14 mouse cellular contexts compared by ENCODE assay signal in the genomic region with DNA sequence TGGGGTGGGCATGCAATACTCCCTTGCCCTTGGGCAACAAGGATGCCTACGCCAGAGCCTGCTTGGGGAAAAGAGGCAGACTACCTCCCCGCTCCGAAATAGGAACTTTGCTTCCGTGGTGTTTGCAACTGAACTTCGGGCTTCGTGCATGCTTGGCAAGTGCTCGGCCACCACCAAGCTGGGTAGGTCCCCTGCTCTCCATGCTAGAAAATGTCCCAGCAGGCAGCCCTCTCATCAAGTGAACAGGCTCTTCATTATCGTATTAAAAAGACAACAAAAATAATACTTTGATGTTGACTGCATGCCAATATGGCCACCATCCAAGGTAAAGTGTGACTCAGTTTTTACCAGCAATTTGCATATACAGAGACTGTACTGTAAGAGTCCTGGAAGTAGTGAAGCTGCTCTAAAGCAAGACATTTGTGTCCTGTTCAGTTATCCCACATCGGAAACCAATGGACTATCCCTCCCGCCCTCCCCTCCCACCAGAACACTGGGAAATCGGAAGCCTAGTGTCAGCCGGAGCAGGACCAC. TPM values are rescaled to one million over a fixed set of nuclear protein-coding genes. Genes with fewer than 3 reads are reported as not detected.
DNase-seq lines count a peak whose midpoint lies in the region; ATAC-seq and TF ChIP-seq lines count a peak whose summit lies in the region.
"Had no signal": no experiment of that assay in that cellular context is flagged by ENCODE, and none has a peak within 500 bp of the region (broad histone marks: within the 10 kb centered on the region; RNA-seq: fewer than 3 reads in every experiment).

No protein-coding gene starts in this region.

- H3K36me3 ChIP-seq in heart, embryonic 10.5 days, result no peaks in the 10 kb centered on the region
- H3K36me3 ChIP-seq in heart, embryonic 11.5 days (ENCODE audit: control insufficient read depth, insufficient read depth, low read length), result no peaks in the 10 kb centered on the region
- no peaks in the 10 kb centered on the region for H3K36me3 ChIP-seq in MEL (ENCODE audit: control insufficient read depth in 1 of 2, insufficient read depth in 2 of 2, low read length in 2 of 2)
- no peaks in the 10 kb centered on the region for H3K36me3 ChIP-seq in kidney, embryonic 14.5 days (ENCODE audit: control insufficient read depth, insufficient read depth, low read length)
- H3K36me3 ChIP-seq: intestine, embryonic 15.5 days; limb, embryonic 13.5 days had no signal

- TF ChIP-seq POLR2A in MEL (IDR thresholded peaks at IDR 0.05; ENCODE audit: control insufficient read depth in 1 of 2, insufficient read depth in 1 of 2, low read depth in 1 of 2, low read length in 2 of 2, poor library complexity in 1 of 2), result no peak

- H3K4me2 ChIP-seq in heart, embryonic 11.5 days, result no peak overlapping the region
- H3K4me2 ChIP-seq in kidney, embryonic 14.5 days (replicated peaks; ENCODE audit: low read depth, low read length), result no peak overlapping the region
- H3K4me2 ChIP-seq: intestine, embryonic 15.5 days; limb, embryonic 13.5 days had no signal

- no peaks in the 10 kb centered on the region for H3K9me3 ChIP-seq in heart, embryonic 10.5 days
- H3K9me3 ChIP-seq in heart, embryonic 11.5 days (replicated peaks; ENCODE audit: control insufficient read depth, low read length), result no peaks in the 10 kb centered on the region
- no peaks in the 10 kb centered on the region for H3K9me3 ChIP-seq in MEL (replicated peaks; ENCODE audit: insufficient read depth, low read length)
- H3K9me3 ChIP-seq in kidney, embryonic 14.5 days (ENCODE audit: control insufficient read depth, low read length), result no peaks in the 10 kb centered on the region
- H3K9me3 ChIP-seq: intestine, embryonic 15.5 days; limb, embryonic 13.5 days; megakaryocyte, embryonic 14.5 days had no signal

- H3K79me2 ChIP-seq in MEL (ENCODE audit: control insufficient read depth, insufficient read depth, low read length, poor library complexity), result no peaks in the 10 kb centered on the region

- 87% methylated on average over 12 of the region's 12 CpGs for WGBS in heart, embryonic 10.5 days
- WGBS in heart, embryonic 11.5 days (ENCODE audit: insufficient replicate concordance), result 85% methylated on average over 12 of the region's 12 CpGs
- 78% methylated on average over 12 of the region's 12 CpGs for WGBS in kidney, embryonic 14.5 days

- no peak overlapping the region for H3K4me3 ChIP-seq in heart, embryonic 10.5 days
- H3K4me3 ChIP-seq in heart, embryonic 11.5 days (ENCODE audit: low read depth, low read length), result no peak overlapping the region
- H3K4me3 ChIP-seq in MEL (ENCODE audit: control insufficient read depth in 1 of 2, insufficient read depth in 1 of 2, low read depth in 2 of 2, low read length in 2 of 2), result no peak overlapping the region
- no peak overlapping the region for H3K4me3 ChIP-seq in kidney, embryonic 14.5 days (ENCODE audit: low read length)
- H3K4me3 ChIP-seq: intestine, embryonic 15.5 days; limb, embryonic 13.5 days; megakaryocyte, embryonic 14.5 days had no signal

- no peak for TF ChIP-seq RAD21 in MEL (IDR thresholded peaks at IDR 0.05; ENCODE audit: low read depth, low read length)

- peaks cover 85% of the 10 kb centered on the region for H3K4me1 ChIP-seq in heart, embryonic 10.5 days
- H3K4me1 ChIP-seq in heart, embryonic 11.5 days (ENCODE audit: control insufficient read depth, insufficient read depth, low read length), result peaks cover 59% of the 10 kb centered on the region
- no peaks in the 10 kb centered on the region for H3K4me1 ChIP-seq in MEL (ENCODE audit: control insufficient read depth in 1 of 2, insufficient read depth in 2 of 2, low read length in 2 of 2)
- peaks cover 23% of the 10 kb centered on the region for H3K4me1 ChIP-seq in kidney, embryonic 14.5 days (ENCODE audit: control insufficient read depth, insufficient read depth, low read length)

- H3K27ac ChIP-seq in heart, embryonic 10.5 days, result peak overlapping the region; percentile 36; the same call in 1 of the 2 replicates
- H3K27ac ChIP-seq in heart, embryonic 11.5 days (ENCODE audit: low read depth, low read length), result no peak overlapping the region
- H3K27ac ChIP-seq in MEL (ENCODE audit: control insufficient read depth, low read depth, low read length), result no peak overlapping the region
- no peak overlapping the region for H3K27ac ChIP-seq in kidney, embryonic 14.5 days (ENCODE audit: low read depth, low read length)
- H3K27ac ChIP-seq: intestine, embryonic 15.5 days; limb, embryonic 13.5 days had no signal

- no peak for TF ChIP-seq CTCF in MEL (IDR thresholded peaks at IDR 0.05 in 2 of 3, conservative IDR thresholded peaks at IDR 0.05 in 1 of 3; ENCODE audit: control insufficient read depth in 1 of 3, insufficient read depth in 1 of 3, low read depth in 2 of 3, low read length in 3 of 3, poor library complexity in 1 of 3, severe bottlenecking in 1 of 3)

- H3K27me3 ChIP-seq in heart, embryonic 10.5 days (ENCODE audit: insufficient read depth, poor library complexity, severe bottlenecking), result no peaks in the 10 kb centered on the region
- no peaks in the 10 kb centered on the region for H3K27me3 ChIP-seq in heart, embryonic 11.5 days (ENCODE audit: control insufficient read depth, insufficient read depth, low read length)
- H3K27me3 ChIP-seq in MEL (ENCODE audit: control insufficient read depth in 1 of 2, insufficient read depth in 2 of 2, low read length in 2 of 2), result no peaks in the 10 kb centered on the region
- no peaks in the 10 kb centered on the region for H3K27me3 ChIP-seq in kidney, embryonic 14.5 days (ENCODE audit: control insufficient read depth, insufficient read depth, low read length)
- H3K27me3 ChIP-seq: intestine, embryonic 15.5 days; limb, embryonic 13.5 days; megakaryocyte, embryonic 14.5 days had no signal

- H3K9ac ChIP-seq in heart, embryonic 11.5 days (ENCODE audit: low read depth, low read length), result no peak overlapping the region
- H3K9ac ChIP-seq in MEL (ENCODE audit: control insufficient read depth, low read depth, low read length, poor library complexity, severe bottlenecking), result no peak overlapping the region
- no peak overlapping the region for H3K9ac ChIP-seq in kidney, embryonic 14.5 days (ENCODE audit: low read depth, low read length)
- H3K9ac ChIP-seq: intestine, embryonic 15.5 days; limb, embryonic 13.5 days had no signal

- ATAC-seq in heart, embryonic 11.5 days (replicated peaks; ENCODE audit: insufficient number of reproducible peaks, low FRiP score, low TSS enrichment), result no peak
- ATAC-seq in kidney, embryonic 14.5 days (ENCODE audit: low FRiP score, low TSS enrichment), result no peak
- ATAC-seq: CD4-positive, CD25-positive, alpha-beta regulatory T cell, adult 4 months; intestine, embryonic 15.5 days had no signal

- TF ChIP-seq EP300 in MEL (IDR thresholded peaks at IDR 0.05; ENCODE audit: low read depth in 1 of 2, low read length in 2 of 2), result no peak

- no peak for DNase-seq in heart, embryonic 10.5 days (ENCODE audit: low spot score)
- peak; percentile 31 to 54 for DNase-seq in layer of hippocampus, postnatal 10 days (ENCODE audit: low spot score in 2 of 2)
- no peak for DNase-seq in layer of hippocampus, adult 9-11 months
- peak; percentile 30 for DNase-seq in MEL (ENCODE audit: low read depth, low spot score)
- DNase-seq in adrenal gland, adult 8-10 months, result peak; percentile 38
- no peak for DNase-seq in kidney, adult 18-20 months
- DNase-seq: gastrocnemius, postnatal 10 days; thymus, postnatal 14 days had no signal

TF ChIP-seq in MEL, 35 proteins besides CTCF, POLR2A, EP300 and RAD21:
- no peak for TF ChIP-seq MEF2A (IDR thresholded peaks at IDR 0.05; ENCODE audit: extremely low read depth, insufficient replicate concordance, low read depth, low read length, poor library complexity, severe bottlenecking)

RNA-seq across cellular contexts. Expression of gene Kif13a, which starts 41.5 kb away (rescaled TPM):
- polyA plus RNA-seq in heart, embryonic 10.5 days (2016; fragmentation: Nextera tagmentation; extraction: Ambion mirVana), result 29.1 and 46.4 TPM in 2 replicates
- 39.8 and 42.6 TPM in 2 replicates for polyA plus RNA-seq in heart, embryonic 11.5 days (2014; fragmentation: Nextera tagmentation; extraction: Ambion mirVana)
- 10 to 100 TPM; 29.7 to 30.8 TPM for total RNA-seq in layer of hippocampus, postnatal 10 days (2021)
- total RNA-seq in MEL (2012; rRNA removed), result 1.2 and 1.5 TPM in 2 replicates
- 1 to 10 TPM in 1 of 2 experiments, not detected in 1; 1.7 TPM for polyA plus RNA-seq in MEL (2012; ENCODE audit: insufficient read depth in 1 of 2, insufficient read length in 2 of 2, low read depth in 1 of 2, low replicate concordance in 2 of 2, missing spikeins in 1 of 2)
- total RNA-seq in adrenal gland, adult 8-10 months (2022), result 10 to 100 TPM; 39.1 to 46.8 (median 42.3) TPM
- 8.7 and 18.2 TPM in 2 replicates for polyA plus RNA-seq in kidney, embryonic 14.5 days (2014; fragmentation: Nextera tagmentation; extraction: Ambion mirVana)

Comparison
In these comparisons a context has a peak if more than half of its experiments do, and no peak if none do; other contexts are left out.
1. DNase-seq: peak in layer of hippocampus, postnatal 10 days (2 of 2), MEL (single experiment) and adrenal gland, adult 8-10 months (single experiment); none in heart, embryonic 10.5 days (single experiment), layer of hippocampus, adult 9-11 months (single experiment) and kidney, adult 18-20 months (single experiment).